Mouse (Mus musculus) embryo, embryonic 10.5 days (tissue): Measurements from ENCODE around the gene P3h4.
A peak's percentile ranks its signal among the peaks of the same experiment; 100 is the strongest.
"Not testable (repeated sequence)": the region's sequence is repeated elsewhere in the genome, so short reads cannot be mapped to it uniquely, and the experiment has no call there.

Experiments
- DNase-seq: peaks from one replicate; pipeline ENCODE4 v3.0.0-alpha.2; 2015; ENCODE audit warnings: low spot score

The P3h4 gene

DNA sequence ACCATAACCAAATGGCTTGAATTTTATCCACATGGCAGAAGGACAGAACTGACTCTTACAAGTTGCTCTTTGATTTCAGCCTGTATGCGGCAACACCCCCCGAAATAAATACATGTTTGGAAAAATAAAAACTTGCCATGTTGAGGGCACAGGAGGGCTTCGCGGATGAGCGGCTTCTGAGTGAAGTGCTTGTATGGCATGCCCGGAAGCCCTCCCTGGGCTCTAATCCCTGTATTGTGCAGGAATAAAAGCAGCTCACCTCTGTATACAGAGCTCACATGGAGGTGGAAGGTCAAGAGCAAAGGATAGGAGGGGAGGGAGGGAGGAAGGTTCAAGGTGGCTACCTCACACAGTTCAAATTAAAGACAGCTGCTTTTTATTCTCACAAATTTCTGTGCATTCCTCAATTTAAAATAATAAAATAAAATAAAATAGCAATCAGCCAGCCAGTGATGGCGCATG lies 22.7 kb downstream of the P3h4 start:
- DNase-seq = no peak

DNA sequence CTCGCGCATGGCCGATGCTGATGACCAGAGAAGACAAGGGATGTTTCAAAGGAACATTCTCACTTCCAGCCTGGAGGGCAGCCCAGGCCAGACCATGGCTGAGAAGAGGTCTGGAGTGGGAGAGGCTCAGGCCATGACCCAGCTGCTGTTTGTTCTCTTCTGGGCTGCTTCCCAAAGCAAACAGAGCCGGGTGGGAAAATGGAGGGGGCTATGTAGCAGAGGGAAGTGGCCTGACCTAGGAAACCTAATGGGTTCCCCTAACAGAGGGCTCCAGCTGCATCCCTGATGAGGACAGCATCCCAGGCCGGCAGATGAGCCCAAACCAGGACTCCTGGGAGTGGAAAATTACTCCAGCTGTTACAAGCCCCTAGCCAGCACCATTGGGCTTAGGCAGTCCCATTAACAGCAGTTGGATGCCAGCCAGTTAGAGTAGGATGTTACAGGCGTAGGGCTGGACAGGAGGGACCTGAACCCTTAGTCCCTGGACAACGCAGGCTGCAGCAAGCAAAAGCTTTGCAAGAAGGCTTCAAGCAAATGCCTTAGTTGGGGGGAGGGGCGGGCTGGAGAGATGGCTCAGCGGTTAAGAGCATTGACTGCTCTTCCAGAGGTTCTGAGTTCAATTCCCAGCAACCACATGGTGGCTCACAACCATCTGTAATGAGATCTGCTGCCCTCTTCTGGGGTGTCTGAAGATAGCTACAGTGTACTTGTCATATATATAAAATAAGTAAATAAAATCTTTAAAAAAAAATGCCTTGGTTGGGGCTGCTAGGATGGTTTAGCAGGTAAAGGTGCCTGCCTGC lies 23.4 kb downstream of the P3h4 start:
- no peak for DNase-seq

DNA sequence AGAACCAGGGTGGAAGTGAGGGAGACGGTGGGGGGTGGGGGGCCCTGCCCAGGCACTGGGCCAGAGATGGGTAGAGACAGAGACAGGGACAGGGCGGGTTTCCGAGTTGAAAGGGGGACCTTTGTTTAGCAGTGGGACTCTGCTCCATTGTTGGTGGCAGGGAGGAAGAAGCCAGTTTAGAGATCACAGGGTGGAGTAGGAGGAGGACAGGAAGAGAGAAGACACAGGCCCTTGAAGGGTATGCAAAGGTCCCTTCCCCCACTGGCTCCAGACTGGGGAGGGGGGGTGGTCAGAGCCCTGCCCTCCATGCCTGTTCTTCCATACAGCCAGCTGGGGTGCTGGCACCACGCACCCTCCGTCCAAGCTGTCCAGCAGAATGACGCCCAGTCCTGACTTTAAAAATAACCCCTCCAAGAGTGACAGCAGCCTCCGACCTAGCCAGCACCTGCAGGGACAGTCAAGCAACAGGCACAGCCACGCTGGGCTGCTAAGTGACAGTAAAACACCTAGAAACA lies 24.6 kb downstream of the P3h4 start:
- no peak for DNase-seq

DNA sequence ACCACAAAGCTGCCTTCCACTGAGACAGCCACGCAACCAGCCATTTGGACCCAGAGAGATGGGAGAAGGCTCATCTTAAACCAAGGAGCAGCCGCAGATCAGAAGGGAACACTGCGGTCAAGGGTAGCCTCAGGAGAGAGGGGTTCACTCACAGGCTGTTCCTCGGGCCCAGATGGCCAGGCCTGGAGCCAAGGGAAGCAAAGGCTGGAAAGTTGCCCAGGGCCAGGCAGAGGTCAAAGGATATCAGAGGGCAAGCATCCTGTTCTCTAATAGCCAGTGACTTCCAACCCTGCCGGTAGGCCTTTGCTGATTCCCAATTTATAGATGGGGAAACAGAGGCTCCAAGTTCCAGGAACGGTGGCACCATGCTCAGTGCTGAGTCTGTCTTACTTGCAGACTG lies 26.0 kb downstream of the P3h4 start:
- DNase-seq = no peak

DNA sequence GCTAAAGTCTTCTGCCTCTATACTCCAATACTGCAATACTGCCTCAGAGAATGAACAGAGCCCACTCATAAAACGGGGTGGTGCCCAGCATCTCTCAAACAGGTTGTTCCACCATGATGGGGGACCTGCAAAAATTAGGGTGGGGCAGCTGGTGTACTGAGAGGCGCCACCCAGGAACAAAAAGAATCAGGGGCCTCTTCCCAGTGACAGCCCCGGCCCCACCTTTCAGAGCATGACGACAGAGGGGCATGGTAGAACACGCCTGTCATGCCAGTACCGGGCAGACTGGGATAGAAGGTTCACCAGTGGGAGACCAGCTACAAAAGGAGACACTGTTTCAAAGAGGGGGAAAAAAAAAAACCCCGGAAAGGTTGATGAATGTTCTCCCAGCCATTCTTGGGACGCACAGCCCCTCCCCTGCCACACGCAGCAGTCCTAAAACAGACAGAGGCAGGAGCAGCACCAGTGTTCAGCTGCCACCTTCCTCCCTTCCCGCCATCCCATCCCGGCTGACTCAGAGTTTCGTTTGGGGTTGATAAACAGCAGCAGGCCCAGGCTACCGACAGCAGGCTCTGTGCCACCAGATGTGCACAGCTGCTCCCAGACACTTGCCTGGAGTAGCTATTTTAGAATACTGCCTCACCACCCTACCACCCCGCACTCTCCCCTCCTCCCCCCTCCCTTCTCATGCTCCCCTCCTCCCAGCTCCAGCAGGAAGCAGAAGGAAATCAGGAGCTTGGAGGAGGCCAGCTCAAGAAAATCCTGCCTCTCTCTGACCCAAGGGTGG lies 26.9 kb downstream of the P3h4 start:
- peak; percentile 42 for DNase-seq

DNA sequence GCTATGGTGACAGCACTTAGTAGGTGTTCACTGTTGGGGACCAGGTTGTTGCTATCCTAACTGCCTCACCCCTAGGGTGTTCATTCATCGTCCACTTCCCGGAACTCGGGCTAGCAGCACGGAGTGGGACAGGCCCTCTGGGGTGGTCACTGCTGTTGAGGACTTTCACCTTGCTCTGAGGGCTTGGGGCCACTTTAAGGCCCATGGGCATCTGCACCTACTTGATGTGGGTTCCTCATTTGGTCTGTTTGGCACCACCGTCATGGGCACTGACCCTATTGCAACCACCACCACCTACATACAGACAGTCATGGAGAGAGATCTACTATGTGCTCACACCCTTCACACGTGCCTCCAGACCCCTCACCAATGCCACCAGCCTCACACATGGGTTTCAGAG lies 27.5 kb downstream of the P3h4 start:
- no peak for DNase-seq

DNA sequence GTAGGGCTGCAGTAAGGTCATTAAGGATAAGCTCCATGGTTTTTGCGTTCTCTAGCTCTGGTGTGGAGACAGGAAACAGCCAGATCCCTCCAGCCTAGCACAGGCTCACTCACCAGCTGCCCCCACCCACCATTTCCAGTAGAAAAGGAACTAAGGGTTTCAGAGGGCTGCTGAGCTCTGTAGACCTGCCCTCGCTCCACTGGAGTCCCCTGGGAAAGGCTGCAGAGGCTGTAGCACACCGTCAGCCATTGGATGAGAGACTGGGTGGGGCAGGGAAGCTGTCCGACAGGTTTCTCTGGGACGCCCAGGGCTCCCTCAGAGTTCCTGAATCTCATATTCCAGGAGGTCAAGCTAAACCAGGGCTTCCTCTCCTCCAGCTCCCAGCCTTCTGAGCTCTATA lies 28.1 kb downstream of the P3h4 start:
- DNase-seq = no peak

DNA sequence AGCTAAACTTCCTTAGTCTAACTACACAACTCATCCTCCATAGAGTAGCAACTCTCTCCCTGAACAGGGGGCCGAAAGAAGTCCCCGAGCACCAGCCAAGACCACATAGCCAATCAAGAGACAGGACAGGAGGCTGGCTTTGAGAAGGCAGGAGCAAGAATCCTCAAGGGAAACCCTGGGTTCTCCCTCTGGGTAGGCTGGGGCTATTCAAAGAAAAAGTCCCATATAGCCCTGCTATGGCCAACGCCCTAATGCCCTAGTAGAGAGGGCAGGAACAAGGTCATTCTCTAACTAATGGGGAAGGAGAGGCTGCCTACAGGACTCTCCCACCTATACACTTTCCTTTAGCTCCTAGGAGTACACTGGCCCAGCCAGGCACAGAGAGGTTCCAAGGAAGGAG lies 29.6 kb downstream of the P3h4 start:
- no peak for DNase-seq

DNA sequence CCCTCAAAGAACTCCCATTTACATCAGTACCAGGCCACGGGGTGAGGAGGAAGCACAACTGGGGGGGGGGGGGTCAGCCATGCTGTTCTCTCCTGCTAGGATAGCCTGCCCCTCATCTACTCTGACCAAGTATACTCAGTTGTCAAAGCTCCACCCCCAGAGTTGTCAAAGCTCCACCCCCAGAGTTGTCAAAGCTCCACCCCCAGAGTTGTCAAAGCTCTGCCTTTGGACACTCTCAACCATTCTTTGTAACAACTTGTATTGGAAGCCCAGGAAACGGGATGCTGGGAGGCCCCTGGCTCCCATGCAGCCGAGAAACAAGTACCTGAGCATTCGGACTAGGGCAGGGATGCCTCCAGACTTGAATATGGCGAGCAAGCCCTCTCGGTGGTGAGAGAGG lies 32.0 kb downstream of the P3h4 start:
- no peak for DNase-seq

DNA sequence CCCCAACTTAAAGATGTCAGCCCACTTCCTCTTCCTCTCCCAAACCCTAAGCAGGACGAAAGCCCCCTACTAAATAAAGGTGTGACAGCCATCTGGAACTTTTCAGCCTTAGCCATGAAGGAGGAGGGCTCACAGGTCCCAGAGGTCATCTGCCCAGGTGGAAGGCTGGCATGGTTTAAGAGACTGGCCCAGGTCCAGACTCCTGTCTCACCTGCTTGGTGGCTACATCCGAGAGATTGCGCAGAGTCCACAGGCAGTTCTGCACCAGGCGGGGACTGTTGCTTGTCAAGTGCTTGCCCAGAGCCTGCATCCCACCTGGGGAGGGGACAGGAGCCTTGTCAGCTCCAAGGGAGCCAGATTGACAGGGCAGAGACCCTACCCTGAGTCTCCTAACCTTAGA lies 35.3 kb downstream of the P3h4 start:
- DNase-seq = no peak

DNA sequence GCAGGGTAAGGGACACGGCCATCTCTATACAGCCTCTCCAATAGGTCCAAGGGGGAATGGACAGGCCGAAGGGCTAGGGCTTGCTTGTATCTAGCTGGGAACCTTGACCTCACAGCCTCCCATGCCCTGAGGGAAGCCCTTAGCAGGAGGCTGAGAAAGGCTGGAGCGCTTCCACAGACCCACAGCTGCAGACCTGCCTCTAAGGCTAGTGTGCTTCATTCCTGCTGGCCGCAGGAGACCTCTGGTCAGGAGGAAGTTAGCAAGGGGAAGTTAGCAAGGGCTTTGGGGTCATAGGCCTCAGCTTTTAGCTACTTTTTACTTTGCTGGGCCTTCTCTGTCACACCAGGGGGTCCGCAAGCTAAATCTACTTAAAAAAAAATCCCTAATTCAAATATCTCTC lies 36.2 kb downstream of the P3h4 start:
- DNase-seq = no peak

DNA sequence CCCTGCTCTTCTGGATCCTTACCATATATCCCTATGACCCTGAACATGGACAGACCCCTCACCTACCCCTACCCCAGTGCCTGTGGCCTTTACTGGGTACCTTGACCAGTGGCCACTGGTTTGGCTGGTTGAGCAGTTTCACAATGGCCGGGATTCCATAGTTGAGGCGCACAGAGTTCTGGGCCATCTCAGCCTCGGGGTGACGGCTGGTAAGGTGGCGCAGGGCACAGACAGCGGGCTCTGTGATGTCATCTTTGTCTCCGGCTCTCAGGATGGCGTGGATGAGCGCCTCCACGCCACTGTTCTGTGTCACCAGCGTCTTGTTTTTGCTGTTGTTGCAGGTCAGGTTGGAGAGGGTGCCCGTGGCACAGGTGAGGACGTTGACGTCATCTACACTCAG lies 36.6 kb downstream of the P3h4 start:
- no peak for DNase-seq

DNA sequence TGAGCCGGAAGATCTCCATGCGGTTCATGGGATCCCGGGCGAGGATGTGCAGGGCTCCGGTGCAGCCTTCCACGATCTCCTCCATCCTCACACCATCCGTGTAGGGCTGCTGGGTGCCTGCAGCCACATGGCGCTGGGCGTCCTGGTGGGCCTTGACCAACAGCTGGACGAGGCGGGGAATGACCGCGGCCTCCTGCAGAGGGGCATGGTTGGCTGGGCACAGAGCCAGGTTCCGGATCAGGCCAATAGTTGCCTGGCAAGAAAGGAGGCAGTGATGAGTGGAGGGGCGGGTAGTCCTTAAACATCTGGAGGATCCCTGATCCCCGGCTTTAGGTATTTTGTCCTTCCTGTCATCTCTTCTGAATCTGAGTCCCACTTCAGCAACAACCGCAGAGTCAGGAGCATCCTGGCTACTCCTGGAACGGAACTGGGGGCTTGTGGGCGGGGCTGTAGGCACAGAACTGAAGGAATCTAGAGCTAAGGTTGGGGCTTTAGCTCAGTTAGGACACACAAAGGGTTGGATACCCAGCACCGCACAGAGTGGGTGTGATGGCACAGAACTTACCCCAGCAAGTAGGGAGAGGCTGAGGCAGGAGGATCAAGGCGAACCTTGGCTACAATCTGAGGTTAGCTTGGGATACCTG lies 37.8 kb downstream of the P3h4 start:
- no peak for DNase-seq

DNA sequence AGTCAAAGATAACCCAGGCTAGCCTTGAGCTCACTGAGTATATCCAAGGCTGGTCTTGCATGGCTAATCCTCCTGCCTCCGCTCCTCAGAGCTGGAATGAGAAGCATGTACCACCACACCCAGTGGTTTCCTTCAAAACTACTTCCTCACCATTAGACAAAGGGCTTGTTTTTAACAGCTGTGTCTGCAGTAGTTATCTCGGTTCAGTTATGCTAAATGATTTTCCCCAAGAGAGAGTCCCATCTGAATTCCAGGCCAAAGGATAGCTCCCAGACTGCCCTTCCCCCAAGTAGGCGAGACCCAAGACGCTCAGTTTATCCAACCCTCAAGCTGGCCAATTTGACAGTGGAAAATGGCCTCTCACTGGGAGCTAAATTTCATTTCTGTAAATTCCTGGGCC lies 38.6 kb downstream of the P3h4 start:
- DNase-seq = no peak

DNA sequence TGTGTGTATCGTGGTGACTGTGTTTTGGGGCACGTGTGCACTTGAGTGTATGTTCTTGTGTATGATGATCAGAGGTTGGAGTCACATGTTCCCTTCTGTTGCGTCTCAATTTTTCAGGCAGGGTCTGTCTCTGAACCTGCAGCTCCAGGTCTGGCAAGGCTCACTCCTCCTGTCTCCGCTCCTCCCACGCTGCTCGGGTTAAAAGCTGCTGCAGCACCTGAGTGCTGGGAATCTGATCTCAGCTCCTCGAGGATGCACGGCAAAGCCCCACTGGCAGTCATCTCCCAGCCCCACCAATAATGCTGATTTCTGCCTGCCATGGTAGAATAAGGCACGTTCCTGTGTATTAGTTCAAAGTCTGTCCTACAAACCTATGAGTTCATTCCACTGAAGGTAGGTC lies 39.5 kb downstream of the P3h4 start:
- no peak for DNase-seq

DNA sequence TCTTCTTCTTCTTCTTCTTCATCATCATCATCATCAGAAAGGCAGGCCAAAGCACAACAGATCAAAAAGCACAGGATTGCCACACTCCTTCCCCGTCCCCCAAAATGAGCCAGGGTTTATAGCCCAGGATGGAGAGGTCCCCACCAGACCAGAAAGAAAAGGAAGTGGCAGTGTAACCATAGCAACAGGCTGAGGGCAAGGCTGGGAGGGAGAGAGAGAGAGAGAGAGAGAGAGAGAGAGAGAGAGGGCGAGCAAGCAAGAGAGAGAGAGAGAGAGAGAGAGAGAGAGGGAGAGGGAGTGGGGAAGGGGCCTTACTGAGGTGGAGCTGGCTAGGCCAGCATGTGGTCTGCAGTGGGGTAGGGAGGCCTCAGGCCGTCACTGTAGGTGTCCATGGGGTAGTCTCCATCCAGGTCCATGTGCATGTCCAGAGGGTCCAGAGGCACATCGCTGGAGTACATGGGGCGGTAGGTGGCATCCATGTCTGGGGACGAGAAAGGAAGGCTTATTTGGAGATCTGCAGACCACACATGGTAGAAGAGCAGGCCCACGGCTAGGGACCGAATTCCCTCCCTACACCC lies 42.6 kb downstream of the P3h4 start:
- peak; percentile 57 for DNase-seq

DNA sequence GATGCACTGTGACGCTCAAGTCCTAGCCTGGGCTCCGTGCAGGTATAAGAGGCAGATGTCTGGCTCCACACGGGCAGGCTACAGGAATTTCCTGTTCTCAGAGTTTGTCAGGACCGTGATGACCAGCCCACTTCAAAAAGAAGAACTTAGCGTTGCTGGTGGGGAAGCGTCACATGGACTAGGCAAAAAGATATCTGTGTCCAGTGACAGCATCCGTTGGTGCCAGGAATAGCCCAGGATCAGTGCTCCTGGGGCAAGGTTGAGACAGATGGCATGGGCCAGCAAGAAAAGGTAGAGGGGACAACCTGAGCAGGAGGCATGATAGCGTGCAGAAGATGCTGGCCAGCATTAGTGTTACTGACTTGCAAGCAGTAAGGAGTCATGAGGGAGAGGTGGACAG lies 44.8 kb downstream of the P3h4 start:
- DNase-seq = no peak

DNA sequence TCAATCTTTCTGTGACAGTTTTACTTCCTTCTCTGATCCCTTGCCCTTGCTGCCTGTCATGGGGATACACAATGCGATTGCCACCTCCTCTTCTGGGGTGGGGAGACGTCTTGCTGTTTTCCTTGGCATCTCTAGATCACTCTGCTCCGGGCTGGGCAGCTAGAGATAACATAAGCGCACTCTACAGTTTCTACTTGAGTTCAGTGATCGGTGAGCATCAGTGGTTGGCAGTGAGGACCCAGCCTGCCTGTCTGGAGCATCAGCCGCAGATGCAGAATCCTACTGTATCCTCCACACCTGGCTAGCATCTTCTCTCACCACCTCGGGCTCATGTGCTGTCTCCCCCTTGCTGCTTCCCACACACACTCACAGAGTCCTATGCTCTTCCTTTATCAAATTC lies 45.5 kb downstream of the P3h4 start:
- DNase-seq = no peak

DNA sequence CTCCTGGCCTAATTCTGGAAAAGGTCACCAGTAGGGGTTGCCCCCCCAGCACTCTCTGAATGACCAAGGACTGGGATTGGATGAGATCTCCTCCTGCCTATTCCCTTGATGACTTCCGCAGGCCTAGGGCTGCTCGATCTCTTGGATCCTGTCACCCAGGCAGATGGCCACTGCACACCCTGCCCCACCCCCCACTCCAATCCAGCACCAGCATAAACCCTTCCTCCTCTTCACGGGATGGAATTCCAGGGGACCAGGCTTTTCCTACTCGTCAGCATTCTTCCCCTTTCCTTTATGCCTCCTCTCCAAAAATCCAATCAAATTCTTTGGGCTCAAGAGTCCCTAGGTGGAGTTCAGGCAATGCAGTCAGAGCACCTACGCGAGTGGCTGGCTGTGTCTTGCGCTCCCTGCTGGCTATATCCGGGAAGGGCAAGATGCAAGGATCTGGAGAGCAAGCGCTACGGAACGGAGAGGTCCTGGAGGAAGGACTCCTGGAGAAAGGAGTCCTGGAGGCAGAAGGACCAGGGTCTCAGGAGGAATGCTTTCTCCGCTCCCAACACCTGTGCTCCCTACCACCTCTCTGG lies 51.6 kb downstream of the P3h4 start:
- DNase-seq = peak; percentile 81

DNA sequence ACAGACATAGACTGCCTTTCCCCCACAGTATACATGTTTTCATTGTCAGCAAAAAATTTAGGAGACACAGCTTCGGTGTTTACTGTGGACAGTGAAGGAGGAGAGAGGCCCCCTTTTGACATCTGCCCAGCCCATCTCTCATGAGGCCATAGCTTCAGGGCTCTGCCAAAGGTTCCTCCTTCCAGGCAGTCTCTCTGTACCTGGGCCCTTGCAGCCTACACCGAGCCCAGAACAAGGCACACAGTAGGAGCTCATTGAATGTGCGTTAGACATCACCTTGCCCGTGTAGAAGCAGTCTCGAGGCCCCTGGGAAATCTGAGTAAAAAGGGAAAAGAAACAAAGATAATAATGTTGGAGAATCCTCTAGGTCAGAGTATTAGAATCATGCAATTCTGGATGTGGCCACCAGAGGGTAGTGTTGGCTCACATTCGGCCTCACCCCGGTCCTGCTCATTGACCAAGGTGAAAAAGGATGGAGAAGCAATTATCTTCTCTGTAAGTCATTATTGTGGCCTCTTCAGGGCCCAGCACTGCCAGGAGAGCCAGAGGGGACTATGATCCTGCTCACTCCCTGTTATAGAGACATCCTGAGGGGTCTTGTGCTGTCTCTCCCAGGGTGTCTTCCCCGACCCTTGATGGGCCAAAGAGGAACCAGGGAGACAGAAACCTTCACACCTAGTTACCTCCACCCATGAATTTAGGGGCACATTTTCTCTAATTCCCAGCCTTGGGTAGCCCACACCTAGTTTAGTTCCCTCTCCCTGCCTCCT lies 52.2 kb downstream of the P3h4 start:
- peak; percentile 90 for DNase-seq

DNA sequence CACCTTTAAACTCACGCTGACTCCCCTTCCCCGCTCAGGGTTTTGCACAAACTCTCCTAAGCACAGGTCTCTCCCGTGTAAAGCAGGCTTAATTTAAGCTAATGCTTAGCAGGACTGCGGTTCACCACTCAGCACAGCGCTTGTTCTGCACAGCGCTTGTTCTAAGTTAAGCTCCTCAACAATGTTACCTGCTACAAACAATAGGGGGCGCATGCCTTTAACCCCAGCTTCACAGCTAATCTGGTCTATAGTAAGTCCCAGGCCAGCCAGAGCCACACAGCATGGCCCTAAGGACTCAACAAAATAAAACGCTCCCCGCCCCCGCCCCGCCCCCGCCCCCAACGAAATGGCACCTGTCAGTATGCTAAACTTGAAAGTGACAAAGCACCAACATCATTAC lies 53.6 kb downstream of the P3h4 start:
- DNase-seq = not testable (repeated sequence)
